Mouse (Mus musculus) monocyte, adult 5-6 weeks (primary cell): ENCODE measurements around the gene Enho. TPM values are rescaled to one million over a fixed set of nuclear protein-coding genes. Genes with fewer than 3 reads are reported as not detected.

Source experiments
- ATAC-seq: fragments of 153-309, 156-312 bp; replicated peaks from 2 replicates; pipeline ENCODE4 v1.8.0; 2017; ENCODE audit warnings: mild to moderate bottlenecking; ENCODE audit not compliant: low TSS enrichment, insufficient number of reproducible peaks, severe bottlenecking, poor library complexity, low FRiP score
- total RNA-seq: library from RNA; stranded (forward); fragments of 200-1000, 200-491, 200-594 nt; gene quantifications from 3 replicates; pipeline ENCODE4 v1.2.3, GENCODE M21; 2017

Enho gene
- total RNA-seq, 1 experiment from 2014 or later: not detected

DNA sequence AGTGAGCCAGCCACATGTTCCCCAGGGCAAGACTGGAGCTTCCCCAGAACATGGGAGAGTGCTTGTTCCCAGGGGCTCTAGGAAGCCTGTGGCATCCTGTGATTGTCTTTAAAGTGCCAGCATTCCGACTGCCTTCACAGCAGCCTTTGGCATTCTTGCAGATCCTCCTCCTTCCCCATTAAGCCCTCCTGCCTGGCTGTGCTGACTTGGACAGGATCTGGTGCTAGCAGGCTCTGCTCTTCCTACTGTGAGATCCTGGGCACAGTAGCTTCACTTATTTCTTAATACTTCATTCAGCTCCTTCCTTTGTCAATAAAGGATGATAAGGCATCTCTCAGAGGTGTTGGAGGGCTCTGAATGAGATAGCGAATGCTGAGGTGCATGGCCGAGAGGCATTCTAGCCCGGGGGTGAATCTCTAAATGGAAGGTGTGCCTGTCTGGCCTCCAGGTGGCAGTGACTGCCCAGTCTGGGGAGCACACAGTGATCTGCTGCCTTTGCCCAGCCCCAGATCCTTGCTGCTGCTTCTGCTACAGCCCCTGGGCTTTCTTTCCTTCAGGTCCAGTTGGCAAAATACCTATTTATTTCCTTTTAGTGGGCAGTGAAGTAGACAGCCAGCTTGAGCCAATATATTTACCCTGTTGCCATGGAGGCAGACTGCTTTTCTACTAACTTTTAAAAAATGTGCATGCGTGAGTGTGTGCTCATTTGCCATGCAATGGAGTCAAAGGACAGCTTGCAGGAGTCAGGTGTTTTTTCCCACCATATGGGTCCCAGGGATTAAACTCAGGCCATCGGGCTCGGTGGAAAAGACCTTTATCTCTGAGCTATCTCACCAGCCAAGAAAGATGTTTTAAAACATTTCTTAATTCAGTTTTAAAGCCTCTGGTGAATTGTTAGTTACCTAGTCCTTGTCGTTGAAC lies 35.4 kb downstream of the Enho start:
- ATAC-seq: no peak

DNA sequence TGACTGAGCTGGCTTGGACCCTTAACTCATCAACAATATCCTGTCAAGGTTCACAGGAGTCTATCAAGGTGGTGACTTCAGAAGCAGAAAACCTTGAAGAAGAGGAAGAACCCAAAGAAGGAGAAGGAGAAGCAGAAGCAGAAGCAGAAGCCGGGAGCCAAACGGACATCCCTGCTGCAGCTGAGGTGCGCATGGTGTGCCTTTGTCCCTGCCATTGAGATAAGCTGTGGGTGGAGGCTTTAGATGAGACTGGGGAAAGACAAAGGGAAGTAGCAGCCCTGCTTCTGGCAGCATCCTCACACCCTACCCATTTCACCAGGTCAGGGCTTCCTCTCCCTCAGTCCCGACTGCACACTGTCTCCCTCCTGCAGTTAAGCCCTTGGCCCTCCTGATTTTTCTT lies 37.3 kb downstream of the Enho start:
- ATAC-seq: no peak

Other genes with a start within 250 kb of the Enho start
- 0.57 to 1.6 TPM (median 1.3 TPM) in 3 replicates for gene Kif24, start 175.4 kb downstream of the Enho start, total RNA-seq
- gene Nudt2, start 175.2 kb downstream of the Enho start, total RNA-seq: 4.4 to 10.3 TPM (median 5.0 TPM) in 3 replicates
- 0.21 TPM in 1 of 3 replicates, not detected in the others for gene AI464131, start 137.2 kb downstream of the Enho start, total RNA-seq
- gene 1110017D15Rik, start 123.0 kb downstream of the Enho start, total RNA-seq: 2.1 to 2.2 TPM in 2 of 3 replicates, not detected in the other
- gene Fam219a, start 70.8 kb downstream of the Enho start, total RNA-seq: 0.95 to 9.1 TPM (median 5.6 TPM) in 3 replicates
- not detected in 3 replicates for gene Dnaic1, start 70.5 kb downstream of the Enho start, total RNA-seq
- gene Cntfr, start 56.8 kb upstream of the Enho start, total RNA-seq: not detected in 3 replicates
- gene Il11ra1, start 59.7 kb upstream of the Enho start, total RNA-seq: 25.4 to 27.9 TPM (median 27.7 TPM) in 3 replicates
- 11.6 to 17.4 TPM (median 12.0 TPM) in 3 replicates for gene Rpp25l, start 73.2 kb upstream of the Enho start, total RNA-seq
- 122 to 157 TPM (median 150 TPM) in 3 replicates for gene Dctn3, start 82.8 kb upstream of the Enho start, total RNA-seq
- gene Arid3c, start 90.8 kb upstream of the Enho start, total RNA-seq: not detected in 3 replicates
- 28.2 to 32.8 TPM (median 30.4 TPM) in 3 replicates for gene Galt, start 114.9 kb upstream of the Enho start, total RNA-seq
- gene Sigmar1, start 115.8 kb upstream of the Enho start, total RNA-seq: 21.7 to 22.0 TPM (median 22.0 TPM) in 3 replicates
- gene Ccl27a, start 133.9 kb upstream of the Enho start, total RNA-seq: 3.3 to 3.6 TPM in 2 of 3 replicates, not detected in the other